Mouse (Mus musculus): Measurements from ENCODE around the gene Gsdme. TPM values are rescaled to one million over a fixed set of nuclear protein-coding genes. Genes with fewer than 3 reads are reported as not detected.

The Gsdme gene
- total RNA-seq, 2 experiments from 2014 or later = 2.4 to 4.6 TPM

GRCm38 (mm10) chr6:50193851-50194250 is 69.8 kb downstream of the Gsdme start:
- ATAC-seq (replicated peaks; ENCODE audit: low FRiP score, poor library complexity, severe bottlenecking) = no peak

- no peak for ATAC-seq (replicated peaks; ENCODE audit: low FRiP score, poor library complexity, severe bottlenecking)
These were observed 70.8 kb downstream of the Gsdme start for GRCm38 (mm10) chr6:50192822-50193221.

DNA sequence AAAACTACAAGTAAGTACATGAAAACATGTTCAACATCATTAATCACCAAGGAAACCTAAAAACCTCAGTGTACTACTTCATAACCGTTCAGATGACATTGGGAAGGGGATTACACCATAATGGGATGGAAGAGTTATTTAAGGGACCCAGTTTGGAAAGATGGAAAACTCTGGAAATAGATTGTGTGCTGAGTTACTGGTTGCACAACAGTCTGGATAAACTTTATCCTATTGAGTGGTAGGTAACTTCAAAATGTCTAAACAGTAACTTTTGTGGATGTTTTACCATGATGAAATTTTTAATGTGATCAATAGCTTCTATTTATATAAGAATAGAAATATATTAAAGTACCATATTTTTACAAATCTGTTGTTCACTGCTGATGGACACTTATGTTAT is 71.5 kb downstream of the Gsdme start:
- no peak for ATAC-seq (replicated peaks; ENCODE audit: low FRiP score, poor library complexity, severe bottlenecking)

GRCm38 (mm10) chr6:50191605-50192004 is 72.1 kb downstream of the Gsdme start:
- ATAC-seq (replicated peaks; ENCODE audit: low FRiP score, poor library complexity, severe bottlenecking) = no peak

- no peak for ATAC-seq (replicated peaks; ENCODE audit: low FRiP score, poor library complexity, severe bottlenecking)
These were observed 74.3 kb downstream of the Gsdme start for GRCm38 (mm10) chr6:50189376-50189775.

GRCm38 (mm10) chr6:50187955-50188354 is 75.7 kb downstream of the Gsdme start:
- no peak for ATAC-seq (replicated peaks; ENCODE audit: low FRiP score, poor library complexity, severe bottlenecking)

GRCm38 (mm10) chr6:50180189-50180588 is 83.5 kb downstream of the Gsdme start:
- ATAC-seq (replicated peaks; ENCODE audit: low FRiP score, poor library complexity, severe bottlenecking) = no peak

DNA sequence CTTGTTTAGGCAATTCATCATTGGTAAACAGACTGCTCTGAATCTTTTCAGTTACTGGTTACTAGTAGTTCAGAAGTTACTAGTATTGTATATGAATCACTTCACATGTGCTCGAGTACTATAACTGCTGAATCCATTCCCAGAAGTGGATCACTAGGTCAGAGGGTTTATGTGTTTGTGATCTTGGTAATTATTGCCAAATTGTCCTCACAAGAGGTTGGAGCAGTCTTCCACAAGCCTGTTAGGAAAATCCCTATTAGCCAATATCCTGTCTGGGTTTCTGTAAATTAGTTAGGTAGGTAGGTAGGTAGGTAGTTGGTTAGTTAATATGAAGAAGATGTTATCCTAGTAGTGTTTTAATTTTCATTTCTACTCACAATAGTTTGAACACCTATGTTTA is 87.9 kb downstream of the Gsdme start:
- ATAC-seq (replicated peaks; ENCODE audit: low FRiP score, poor library complexity, severe bottlenecking) = no peak

GRCm38 (mm10) chr6:50169771-50170170 is 93.9 kb downstream of the Gsdme start:
- no peak for ATAC-seq (replicated peaks; ENCODE audit: low FRiP score, poor library complexity, severe bottlenecking)

GRCm38 (mm10) chr6:50168821-50169220 is 94.8 kb downstream of the Gsdme start:
- ATAC-seq (replicated peaks; ENCODE audit: low FRiP score, poor library complexity, severe bottlenecking) = no peak

GRCm38 (mm10) chr6:50163013-50163412 is 100.6 kb downstream of the Gsdme start:
- no peak for ATAC-seq (replicated peaks; ENCODE audit: low FRiP score, poor library complexity, severe bottlenecking)

DNA sequence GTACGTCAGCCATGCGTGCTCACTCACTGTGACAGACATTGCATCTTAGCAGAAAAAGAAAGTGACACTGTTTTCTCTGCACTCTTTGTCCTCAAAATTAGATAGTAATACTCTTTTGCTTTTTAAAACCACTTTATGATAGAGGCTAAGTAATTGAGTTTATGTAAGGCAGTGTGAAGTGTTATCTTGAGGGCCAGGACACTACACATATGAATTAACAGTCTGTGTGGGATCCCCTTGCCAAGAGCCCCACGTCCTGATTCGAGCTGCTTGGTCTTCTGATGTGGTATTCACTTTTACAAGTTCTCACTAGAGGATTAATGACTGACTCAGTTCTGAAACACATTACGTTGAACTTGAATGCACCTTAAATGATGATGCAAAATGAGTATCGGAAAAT is 103.8 kb downstream of the Gsdme start:
- no peak for ATAC-seq (replicated peaks; ENCODE audit: low FRiP score, poor library complexity, severe bottlenecking)

DNA sequence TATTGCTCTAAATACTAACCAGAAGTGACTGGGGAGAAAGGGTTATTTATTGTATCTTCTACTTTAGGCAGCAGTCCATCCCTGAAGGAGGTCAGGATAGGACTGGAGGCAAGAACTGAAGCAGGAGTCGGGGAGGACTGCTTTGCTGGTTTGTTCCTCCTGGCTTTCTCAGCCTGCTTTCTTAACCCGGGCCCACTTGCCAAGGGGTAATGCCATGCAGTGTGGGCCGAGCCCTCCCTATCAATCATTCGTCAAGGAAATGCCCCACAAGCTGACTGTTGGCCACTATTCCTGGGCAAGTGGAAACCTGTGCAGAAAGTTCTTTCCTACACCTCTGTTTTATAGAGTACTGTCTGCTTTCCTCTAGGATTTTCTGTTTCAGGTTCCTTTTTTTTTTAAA is 114.3 kb downstream of the Gsdme start:
- no peak for ATAC-seq (replicated peaks; ENCODE audit: low FRiP score, poor library complexity, severe bottlenecking)

GRCm38 (mm10) chr6:50146158-50146557 is 117.5 kb downstream of the Gsdme start:
- ATAC-seq (replicated peaks; ENCODE audit: low FRiP score, poor library complexity, severe bottlenecking) = no peak

- ATAC-seq (replicated peaks; ENCODE audit: low FRiP score, poor library complexity, severe bottlenecking) = no peak
These were observed 124.1 kb downstream of the Gsdme start for GRCm38 (mm10) chr6:50139526-50139925.

Other genes starting within 250 kb of the Gsdme start
- 24.7 and 25.4 TPM in 2 replicates for gene Mpp6, start 153.6 kb downstream of the Gsdme start, total RNA-seq (2015; ENCODE audit: low replicate concordance)
- 29.3 and 41.7 TPM in 2 replicates for gene Mpp6, start 153.6 kb downstream of the Gsdme start, total RNA-seq (2017; ENCODE audit: low replicate concordance)
- 0.77 and 5.6 TPM in 2 replicates for gene Osbpl3, start 192.3 kb upstream of the Gsdme start, total RNA-seq (2015; ENCODE audit: low replicate concordance)
- 2.2 and 2.5 TPM in 2 replicates for gene Osbpl3, start 192.3 kb upstream of the Gsdme start, total RNA-seq (2017; ENCODE audit: low replicate concordance)

All from erythroblast, adult 5-6 weeks (primary cell).